Mouse (Mus musculus): ENCODE data around the gene Wsb1.
"Not testable (repeated sequence)": the region's sequence is repeated elsewhere in the genome, so short reads cannot be mapped to it uniquely, and the experiment has no call there.

Wsb1 gene

GRCm38 (mm10) chr11:79264376-79264775, 9.9 kb upstream of the Wsb1 start:
- no peak for DNase-seq (ENCODE audit: low spot score)

- not testable (repeated sequence) for DNase-seq (ENCODE audit: low spot score)
These were observed 5.7 kb upstream of the Wsb1 start for GRCm38 (mm10) chr11:79260126-79260525.

- DNase-seq (ENCODE audit: low spot score), result no peak
These were observed 4.3 kb upstream of the Wsb1 start for GRCm38 (mm10) chr11:79258738-79259137.

- DNase-seq (ENCODE audit: low spot score), result no peak
These were observed 705 bp downstream of the Wsb1 start for GRCm38 (mm10) chr11:79253542-79254390.

DNA sequence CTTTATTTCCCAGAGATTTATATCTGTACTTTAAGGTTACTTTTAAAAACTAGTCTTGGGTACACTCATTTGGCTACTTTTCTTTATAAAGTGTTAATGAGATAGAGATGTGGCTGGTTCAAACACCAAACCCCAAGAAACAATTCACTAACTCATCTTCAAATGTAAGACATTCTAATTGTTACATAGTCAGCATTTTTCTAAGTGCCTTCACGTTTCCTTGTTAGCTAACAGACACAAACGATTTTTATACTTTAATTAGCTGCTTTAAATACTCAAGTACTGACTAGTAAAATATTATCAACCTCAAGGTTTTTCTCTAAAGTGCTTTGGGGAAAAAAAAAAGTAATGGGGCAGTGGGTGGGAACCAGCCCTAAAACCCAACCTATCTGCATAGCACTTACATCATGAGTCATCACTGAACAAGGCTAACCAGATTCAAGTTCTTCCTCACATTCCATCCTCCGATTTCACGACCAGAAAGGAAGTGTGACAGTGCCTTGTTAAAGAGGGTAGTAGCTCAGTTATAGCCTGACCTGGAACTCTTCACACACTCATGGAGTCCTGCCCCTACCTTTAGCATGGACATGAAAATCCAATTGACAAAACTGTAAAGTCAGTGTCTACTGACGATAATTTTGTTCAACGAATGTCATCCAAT, 1.5 kb downstream of the Wsb1 start:
- peak; percentile 16 for DNase-seq (ENCODE audit: low spot score)

DNA sequence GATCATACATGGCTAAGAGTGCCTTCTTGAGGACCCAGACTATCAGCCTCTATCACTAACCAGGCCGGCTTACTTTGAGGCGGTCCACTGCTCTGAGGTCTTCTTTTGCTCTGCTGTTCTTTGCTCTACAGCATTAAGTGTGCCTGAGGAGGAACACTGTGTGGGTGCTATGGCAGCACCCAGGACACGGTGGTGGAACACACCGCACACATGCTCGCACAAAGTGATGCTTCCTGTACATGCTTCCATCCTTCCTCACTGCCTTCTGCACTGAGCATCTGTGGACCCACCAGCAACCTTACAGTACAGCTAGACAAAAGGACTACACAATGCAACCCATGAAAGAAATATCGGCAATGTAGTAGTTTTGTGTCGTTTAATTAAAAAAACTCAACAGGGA, 15.4 kb downstream of the Wsb1 start:
- no peak for DNase-seq (ENCODE audit: low spot score)

GRCm38 (mm10) chr11:79238398-79238752, 16.1 kb downstream of the Wsb1 start:
- DNase-seq (ENCODE audit: low spot score), result no peak

DNA sequence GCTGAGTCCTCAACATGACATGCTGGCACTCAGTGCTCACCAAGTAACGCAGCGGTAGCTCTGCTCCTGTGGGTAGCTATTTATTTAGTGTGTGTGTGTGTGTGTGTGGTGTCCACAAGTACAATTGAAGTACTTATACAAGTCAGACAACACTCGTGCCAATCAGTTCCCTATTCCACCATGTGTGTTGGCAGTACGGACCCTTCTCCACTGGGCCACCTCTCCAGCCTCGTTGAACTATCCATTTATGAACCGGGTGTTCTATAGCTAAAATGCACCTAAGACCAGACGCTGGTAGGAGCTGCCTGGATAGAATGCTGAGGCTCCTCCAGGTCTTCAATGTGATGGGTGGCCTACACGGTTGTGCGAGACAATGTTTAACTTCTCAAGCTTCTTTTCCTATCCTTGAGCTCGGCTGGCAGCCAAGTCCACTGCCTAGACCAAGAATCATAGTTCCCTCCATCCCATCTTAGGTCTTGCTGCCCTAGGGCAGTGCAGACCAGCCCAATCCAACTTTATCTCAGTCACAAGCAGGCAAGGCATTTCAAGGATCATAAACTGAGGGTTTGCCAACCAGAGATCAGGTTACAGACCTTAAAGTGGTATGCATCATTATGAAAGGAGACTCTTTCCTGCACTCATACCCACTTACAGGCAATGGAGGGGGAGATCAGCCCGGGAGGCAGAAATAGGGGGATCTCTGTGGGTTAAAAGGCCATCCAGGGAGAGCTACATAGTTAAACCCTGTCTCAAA, 16.6 kb downstream of the Wsb1 start:
- DNase-seq (ENCODE audit: low spot score), result no peak

DNA sequence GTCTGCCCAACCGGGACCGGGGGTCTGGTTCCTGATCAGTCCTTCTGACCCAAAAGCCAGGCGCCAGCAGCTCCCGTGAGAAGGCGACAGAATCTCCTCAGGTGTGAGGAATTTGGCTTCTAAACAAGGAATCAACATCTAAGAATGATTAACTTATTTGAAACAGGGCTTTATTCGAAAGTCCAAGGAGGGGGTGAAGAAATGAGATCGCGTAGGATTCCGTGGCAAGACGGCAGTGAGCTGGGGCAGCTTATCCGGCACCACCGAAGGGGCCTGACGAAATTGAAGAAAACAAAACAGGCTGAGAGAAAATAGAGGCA, 24.3 kb downstream of the Wsb1 start:
- DNase-seq (ENCODE audit: low spot score), result no peak

GRCm38 (mm10) chr11:79229561-79230250, 24.8 kb downstream of the Wsb1 start:
- DNase-seq (ENCODE audit: low spot score), result peak; percentile 46

DNA sequence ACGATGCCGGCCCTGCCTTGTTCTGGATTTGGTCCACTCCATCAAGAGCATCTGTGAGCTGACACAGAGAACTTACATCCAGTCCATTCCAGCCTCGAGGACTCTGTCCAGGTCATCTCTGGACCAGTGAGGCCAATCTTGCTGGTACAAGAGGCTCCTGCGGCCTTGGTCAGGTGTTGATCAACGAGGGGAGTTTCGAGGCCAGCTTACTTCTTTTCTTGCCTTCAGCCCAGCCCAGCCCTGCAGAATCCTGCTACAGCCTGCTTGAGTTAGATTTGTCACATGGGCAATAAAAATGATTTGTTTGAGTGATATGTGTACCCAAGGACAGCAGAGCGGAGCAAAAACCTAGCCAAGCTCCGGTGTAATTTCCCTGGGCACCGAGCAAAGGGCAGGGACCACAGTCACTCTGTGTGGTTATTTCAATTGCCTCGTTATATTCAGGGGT, 25.4 kb downstream of the Wsb1 start:
- DNase-seq (ENCODE audit: low spot score), result peak; percentile 43

DNA sequence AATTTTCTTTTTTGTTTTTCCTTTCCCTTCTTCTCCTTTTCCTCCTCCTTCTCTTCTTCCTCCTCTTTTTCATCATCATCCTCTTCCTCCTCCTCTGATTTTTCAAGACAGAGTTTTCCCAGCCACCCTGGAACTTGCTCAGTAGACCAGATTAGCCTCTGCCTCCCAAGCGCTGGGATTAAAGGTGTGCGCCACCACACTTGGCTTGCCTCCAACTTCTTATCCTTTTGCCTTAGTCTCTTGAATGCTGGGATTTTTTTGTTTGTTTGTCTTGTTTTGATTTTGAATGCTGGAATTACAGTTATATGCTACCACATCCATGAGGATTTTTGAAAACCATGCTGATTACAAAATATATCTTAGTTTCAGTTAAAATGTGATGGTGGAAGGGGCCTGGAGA, 26.4 kb downstream of the Wsb1 start:
- DNase-seq (ENCODE audit: low spot score), result no peak

- DNase-seq (ENCODE audit: low spot score), result no peak
These were observed 28.9 kb downstream of the Wsb1 start for GRCm38 (mm10) chr11:79225371-79226155.

GRCm38 (mm10) chr11:79224562-79225280, 29.8 kb downstream of the Wsb1 start:
- peak; percentile 64 for DNase-seq (ENCODE audit: low spot score)

DNA sequence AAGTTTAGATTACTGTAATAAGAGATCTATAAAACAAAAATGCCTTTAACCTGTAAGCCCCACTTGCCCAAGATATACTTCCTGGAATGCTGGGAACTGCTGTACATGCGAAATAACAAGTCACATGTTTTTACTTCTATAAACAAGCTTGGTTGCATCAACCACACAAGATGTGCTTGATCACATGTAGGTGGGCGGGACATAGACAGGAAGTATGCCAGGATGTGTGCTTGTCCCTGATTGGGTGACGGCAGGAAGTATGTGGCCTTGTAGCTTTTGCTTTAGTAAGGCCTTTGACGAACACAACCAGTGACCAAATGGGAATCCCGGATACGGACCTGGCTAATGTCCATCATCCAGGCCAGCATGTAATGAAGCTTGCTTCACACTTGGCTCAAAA, 31.1 kb downstream of the Wsb1 start:
- DNase-seq (ENCODE audit: low spot score), result no peak

GRCm38 (mm10) chr11:79222661-79223060, 31.8 kb downstream of the Wsb1 start:
- no peak for DNase-seq (ENCODE audit: low spot score)

DNA sequence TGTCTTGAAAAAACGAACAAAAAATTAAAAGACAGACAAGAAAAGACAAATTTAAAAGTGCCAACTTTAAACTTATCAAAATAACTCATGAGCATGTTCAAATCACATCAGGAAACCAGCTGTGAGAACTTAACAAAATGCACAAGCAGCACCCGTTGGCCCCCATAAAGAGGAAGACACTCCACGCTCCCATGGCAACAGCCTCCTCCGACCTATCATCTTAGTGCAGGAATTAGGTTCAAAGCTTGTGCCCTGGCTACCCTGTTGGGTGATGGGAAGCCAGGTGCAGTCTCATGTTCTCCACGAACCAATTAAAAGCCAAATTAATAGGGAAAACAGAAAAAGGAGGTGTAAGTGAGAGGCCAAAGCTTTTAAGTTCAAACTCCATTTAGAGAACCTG, 32.8 kb downstream of the Wsb1 start:
- no peak for DNase-seq (ENCODE audit: low spot score)

- DNase-seq (ENCODE audit: low spot score), result no peak
These were observed 35.4 kb downstream of the Wsb1 start for GRCm38 (mm10) chr11:79218936-79219626.

DNA sequence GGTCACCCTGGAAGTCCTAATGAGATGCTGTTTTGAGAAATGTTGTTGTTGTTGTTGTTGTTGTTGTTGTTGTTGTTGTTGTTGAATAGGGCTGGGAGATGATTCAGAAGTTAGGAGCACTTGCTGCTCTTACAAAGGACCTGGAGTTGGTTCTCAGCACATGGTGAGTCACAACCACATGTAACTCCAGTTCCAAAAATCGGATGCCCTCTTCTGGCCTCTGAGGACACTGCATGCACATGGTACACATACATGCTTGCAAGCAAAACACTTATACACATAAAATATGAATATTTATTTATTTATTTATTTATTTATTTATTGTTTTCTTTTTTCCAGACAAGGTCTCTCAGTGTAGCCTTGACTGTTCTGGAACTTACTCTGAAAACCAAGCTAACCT, 36.4 kb downstream of the Wsb1 start:
- DNase-seq (ENCODE audit: low spot score), result no peak

- no peak for DNase-seq (ENCODE audit: low spot score)
These were observed 37.3 kb downstream of the Wsb1 start for GRCm38 (mm10) chr11:79217133-79217532.

Data from yolk sac, embryonic 10.5 days (tissue).